Mouse (Mus musculus): ENCODE measurements around the gene F8.
A peak's percentile ranks its signal among the peaks of the same experiment; 100 is the strongest.
"Not testable (repeated sequence)": the region's sequence is repeated elsewhere in the genome, so short reads cannot be mapped to it uniquely, and the experiment has no call there.

The F8 gene

GRCm38 (mm10) chrX:75382195-75382771 lies at the start of gene F8, which contains the start of gene Fundc2:
Gene F8, minus strand, starts transcription at chrX:75382615.
Gene Fundc2, plus strand, starts transcription at chrX:75382399.
- peak; percentile 47 to 78 for DNase-seq (ENCODE audit: low spot score in 2 of 2)

GRCm38 (mm10) chrX:75415936-75416785 lies 33.7 kb upstream of the F8 start, which contains the start of the genes Cmc4, Mtcp1 and Brcc3:
Gene Cmc4, minus strand, starts transcription at chrX:75416584.
Gene Mtcp1, minus strand, starts transcription at chrX:75416588.
Gene Brcc3, plus strand, starts transcription at chrX:75416628.
- DNase-seq (ENCODE audit: low spot score in 2 of 2) = peak; percentile 88 to 89

GRCm38 (mm10) chrX:75409711-75410110 lies 27.3 kb upstream of the F8 start:
- DNase-seq (ENCODE audit: low spot score in 2 of 2) = no peak

DNA sequence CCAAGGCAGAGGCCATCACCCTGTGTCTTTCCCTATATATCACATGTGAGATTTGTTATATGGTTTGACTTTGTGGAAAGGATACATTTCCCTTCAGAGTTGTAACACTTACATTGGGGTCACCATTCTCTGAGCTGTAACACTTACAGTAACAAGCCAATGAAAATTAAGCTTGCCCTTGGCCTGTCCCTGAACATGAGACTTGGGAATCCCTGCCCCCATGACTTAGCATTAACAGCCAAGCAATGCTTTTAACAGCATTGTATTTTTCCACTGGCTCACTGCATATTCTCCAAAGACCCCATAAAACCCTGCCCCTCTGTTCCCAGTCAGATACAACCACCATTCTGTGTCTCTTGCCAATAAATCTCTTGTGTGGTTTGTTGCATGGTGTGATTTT lies 20.9 kb upstream of the F8 start:
- DNase-seq (ENCODE audit: low spot score in 2 of 2) = no peak

DNA sequence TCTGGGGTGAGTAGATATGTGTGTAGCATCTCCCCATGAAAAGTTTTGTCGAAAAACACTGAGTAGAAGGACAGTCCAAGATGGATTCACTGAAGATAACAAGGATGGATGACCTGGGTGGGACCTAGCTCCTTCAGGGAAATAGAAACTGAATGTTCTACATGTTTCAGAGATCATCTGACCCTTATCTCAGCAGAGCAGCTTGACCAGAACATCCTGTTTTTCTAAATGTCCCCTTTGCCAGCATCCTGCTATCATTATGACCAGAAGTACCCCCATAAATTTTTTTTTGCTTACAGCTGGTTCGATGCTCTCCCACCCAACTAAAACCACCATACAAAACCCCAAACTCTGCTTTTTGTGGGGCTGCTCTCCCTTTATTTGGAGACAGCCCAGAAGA lies 20.3 kb upstream of the F8 start:
- peak in 1 of 2 experiments; percentile 34 for DNase-seq (ENCODE audit: low spot score in 2 of 2)

GRCm38 (mm10) chrX:75399471-75399870 lies 17.1 kb upstream of the F8 start:
- no peak for DNase-seq (ENCODE audit: low spot score in 2 of 2)

DNA sequence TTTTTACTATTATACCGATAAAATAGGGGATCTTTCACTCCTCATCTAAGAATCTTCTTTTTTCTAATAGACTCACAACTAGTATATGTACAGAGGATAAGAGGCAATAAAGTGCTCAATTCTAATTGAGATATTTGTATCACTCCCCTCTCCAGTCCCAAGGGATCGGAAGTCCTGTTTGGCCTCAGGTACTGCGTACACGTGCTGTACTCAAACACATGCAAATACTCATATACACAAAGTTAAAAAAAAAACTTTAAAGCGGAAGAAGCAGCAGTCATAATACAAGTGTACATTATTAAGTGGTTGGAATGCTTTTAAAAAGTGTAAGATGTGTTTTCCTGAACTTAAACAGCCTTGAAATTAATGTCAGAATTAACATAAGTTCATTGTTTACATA lies 716 bp downstream of the F8 start:
- DNase-seq (ENCODE audit: low spot score in 2 of 2) = no peak

- DNase-seq (ENCODE audit: low spot score in 2 of 2) = no peak
These were observed 1.2 kb downstream of the F8 start for GRCm38 (mm10) chrX:75381176-75381575.

DNA sequence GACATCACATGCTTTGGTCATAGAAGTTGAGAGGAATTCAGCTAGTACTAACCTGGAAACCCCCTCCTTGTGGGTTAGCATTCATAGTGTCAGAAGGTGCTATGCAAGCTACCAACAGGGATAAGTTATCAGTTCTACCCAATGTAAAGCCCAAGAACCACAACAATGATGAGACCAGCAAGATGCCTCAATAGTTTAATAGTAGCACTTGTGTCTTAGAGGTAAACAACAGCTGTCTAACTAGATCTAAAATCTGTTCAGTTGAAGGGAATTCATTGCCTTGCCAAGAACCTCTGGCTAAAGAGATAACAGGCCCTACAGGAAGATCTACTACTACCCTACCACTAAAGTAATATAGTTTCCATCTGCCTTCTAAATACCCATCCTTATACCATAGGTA lies 5.6 kb downstream of the F8 start:
- no peak for DNase-seq (ENCODE audit: low spot score in 2 of 2)

DNA sequence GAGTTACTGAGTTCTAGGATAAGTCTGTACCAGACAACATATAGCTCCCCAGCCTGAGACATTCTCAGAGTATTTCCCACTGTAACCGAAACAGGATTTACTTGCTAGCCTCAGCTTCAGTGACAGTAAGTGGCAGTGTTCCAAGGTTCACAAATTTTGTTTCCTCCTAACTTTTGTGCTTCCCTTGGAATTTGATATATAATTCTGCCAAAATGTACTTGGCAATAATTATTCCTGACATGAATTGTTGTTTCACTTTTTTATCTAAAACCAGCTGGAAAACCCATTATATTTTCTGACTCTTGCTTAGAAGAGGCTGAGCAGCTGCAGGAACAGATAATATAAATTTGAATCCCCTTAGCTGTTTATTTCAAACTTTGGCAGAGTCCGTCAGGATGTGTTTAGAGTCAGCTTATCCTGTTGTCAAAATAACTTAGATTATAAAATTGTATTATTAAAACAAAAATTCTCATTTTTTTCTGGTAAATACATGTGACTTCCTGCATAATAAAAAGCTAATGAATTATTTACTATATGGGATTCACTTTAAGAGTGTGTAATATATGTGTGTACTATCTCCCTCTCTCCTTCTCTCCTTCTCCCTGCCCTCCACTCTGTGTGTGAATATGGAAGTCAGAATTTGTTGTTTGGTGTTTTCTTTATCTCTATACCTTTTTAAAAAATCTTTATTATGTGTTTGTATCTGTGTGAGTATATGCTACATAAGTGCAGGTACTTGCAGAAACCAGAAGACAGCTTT lies 9.6 kb downstream of the F8 start:
- peak; percentile 39 to 65 for DNase-seq (ENCODE audit: low spot score in 2 of 2)

- peak in 1 of 2 experiments; percentile 7 for DNase-seq (ENCODE audit: low spot score in 2 of 2)
These were observed 12.2 kb downstream of the F8 start for GRCm38 (mm10) chrX:75370197-75370596.

GRCm38 (mm10) chrX:75323556-75323955 lies 58.9 kb downstream of the F8 start:
- DNase-seq (ENCODE audit: low spot score in 2 of 2) = no peak

- DNase-seq (ENCODE audit: low spot score in 2 of 2) = no peak
These were observed 110.7 kb downstream of the F8 start for GRCm38 (mm10) chrX:75271676-75272075.

- DNase-seq (ENCODE audit: low spot score in 2 of 2) = not testable (repeated sequence)
These were observed 148.6 kb downstream of the F8 start for GRCm38 (mm10) chrX:75233603-75234376.

DNA sequence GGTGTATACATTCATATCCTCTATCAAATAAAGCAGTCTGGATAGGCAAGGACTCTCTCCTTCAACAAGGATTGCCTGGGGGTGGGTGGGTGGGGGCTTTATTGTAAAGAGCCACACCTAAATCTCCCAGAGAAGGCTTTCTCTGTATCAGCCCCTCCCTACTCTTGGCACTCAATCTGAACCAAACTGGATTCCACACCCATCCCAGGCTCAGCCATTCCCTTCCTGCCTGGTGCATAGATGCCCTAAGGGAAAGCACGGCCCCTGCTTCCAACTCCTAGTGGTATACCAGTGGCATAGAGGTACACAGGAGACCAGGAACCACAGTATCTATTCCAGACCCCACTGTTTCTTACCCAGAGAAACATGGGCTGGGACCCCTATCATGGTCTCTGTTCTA lies 151.0 kb downstream of the F8 start:
- DNase-seq (ENCODE audit: low spot score in 2 of 2) = no peak

DNA sequence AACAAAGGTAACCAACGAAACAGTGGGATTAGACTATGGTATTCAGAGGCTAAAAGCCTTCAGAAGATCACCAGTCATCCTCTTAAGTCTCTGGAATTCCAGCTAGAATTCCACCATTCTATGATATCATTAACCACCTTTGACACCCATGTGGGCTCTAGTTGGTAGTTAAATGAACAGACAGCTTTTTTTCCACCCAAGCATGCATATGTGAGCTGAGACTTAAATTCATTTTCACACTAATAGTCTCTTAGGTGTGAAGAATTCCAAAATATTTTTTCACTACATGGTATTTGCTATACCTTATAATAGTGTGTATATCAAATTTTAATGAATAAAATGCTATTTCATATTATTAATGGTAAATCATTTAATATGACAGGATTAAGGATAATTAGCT lies 218.7 kb downstream of the F8 start, which contains the start of gene Smim9:
Gene Smim9 (minus strand): TSS at position 101 of the 400 bp plus-strand sequence.
- DNase-seq (ENCODE audit: low spot score in 2 of 2) = no peak

- DNase-seq (ENCODE audit: low spot score in 2 of 2) = peak; percentile 29 to 50
These were observed 226.7 kb downstream of the F8 start for GRCm38 (mm10) chrX:75155576-75156243.

- DNase-seq (ENCODE audit: low spot score in 2 of 2) = no peak
These were observed 230.2 kb downstream of the F8 start for GRCm38 (mm10) chrX:75152249-75152648.

GRCm38 (mm10) chrX:75150304-75150703 lies 232.1 kb downstream of the F8 start:
- no peak for DNase-seq (ENCODE audit: low spot score in 2 of 2)

DNA sequence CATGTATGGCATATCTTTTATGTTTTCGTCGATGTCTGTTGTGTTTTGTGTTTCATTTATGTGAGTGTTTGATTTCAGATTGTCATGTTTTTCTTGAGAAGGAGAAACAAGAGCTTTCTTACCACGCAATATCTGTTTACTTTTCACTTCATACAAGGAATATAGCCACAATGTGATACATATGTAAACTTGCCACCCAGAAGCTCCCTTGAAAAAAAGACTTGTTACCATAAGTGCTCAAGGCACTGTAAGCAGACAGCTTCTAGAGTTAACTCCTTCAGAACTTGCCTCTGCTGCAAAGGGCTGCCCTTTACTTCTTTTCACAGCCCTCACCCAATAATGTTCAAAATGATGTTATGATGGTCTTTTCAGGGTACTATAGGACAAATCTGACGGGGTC lies 234.0 kb downstream of the F8 start:
- no peak for DNase-seq (ENCODE audit: low spot score in 2 of 2)

DNA sequence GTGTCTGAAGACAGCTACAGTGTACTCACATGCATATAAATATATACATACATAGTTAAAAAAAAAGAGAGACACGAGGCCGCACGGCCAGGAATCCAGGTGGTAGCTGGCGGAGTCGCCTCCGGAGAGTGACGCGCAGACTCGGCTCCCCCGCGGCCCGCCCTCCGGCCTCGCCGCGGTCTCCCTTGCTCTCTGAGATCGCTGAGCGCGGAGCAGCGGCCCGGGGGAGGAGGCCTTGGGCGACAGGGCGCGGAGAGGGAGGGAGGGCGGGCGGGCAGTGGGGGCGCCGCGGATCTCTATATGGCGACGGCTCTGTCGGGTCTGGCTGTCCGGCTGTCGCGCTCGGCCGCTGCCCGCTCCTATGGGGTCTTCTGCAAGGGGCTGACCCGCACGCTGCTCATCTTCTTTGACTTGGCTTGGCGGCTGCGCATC lies 239.3 kb downstream of the F8 start:
- not testable (repeated sequence) for DNase-seq (ENCODE audit: low spot score in 2 of 2)

Measured in heart, adult 9 months (tissue).